Mouse (Mus musculus): ENCODE measurements around the gene Iqgap2. TPM values are rescaled to one million over a fixed set of nuclear protein-coding genes. Genes with fewer than 3 reads are reported as not detected.

The Iqgap2 gene
- polyA plus RNA-seq, 1 experiment from 2014 or later, result 25.3 TPM

- ATAC-seq (ENCODE audit: insufficient number of reproducible peaks, insufficient read depth, low FRiP score, low read depth), result no peak
- no peaks in the 10 kb centered on the region for H3K9me3 ChIP-seq (ENCODE audit: control insufficient read depth, low read depth, low read length)
- no peaks in the 10 kb centered on the region for H3K27me3 ChIP-seq (ENCODE audit: control insufficient read depth, insufficient read depth, low read length)
- peaks cover 16% of the 10 kb centered on the region; the same call in 1 of the 2 replicates for H3K4me1 ChIP-seq (ENCODE audit: control insufficient read depth, insufficient read depth, low read length)
- WGBS, result 79% methylated on average over 1 of the region's 1 CpGs
- no peak overlapping the region for H3K4me3 ChIP-seq (ENCODE audit: low read depth, low read length)
- H3K27ac ChIP-seq (ENCODE audit: low read length), result no peak overlapping the region
- H3K36me3 ChIP-seq (ENCODE audit: control insufficient read depth, insufficient read depth, low read length), result no peaks in the 10 kb centered on the region; the same call in 1 of the 2 replicates
- H3K4me2 ChIP-seq (replicated peaks; ENCODE audit: low read depth, low read length), result no peak overlapping the region
- no peak overlapping the region for H3K9ac ChIP-seq (replicated peaks; ENCODE audit: low read depth, low read length)
Observed at GRCm38 (mm10) chr13:95640408-95640807, 251.3 kb downstream of the Iqgap2 start.

GRCm38 (mm10) chr13:95639336-95640116, 252.2 kb downstream of the Iqgap2 start:
- WGBS, result 50% methylated on average over 15 of the region's 15 CpGs
- no peak for ATAC-seq (ENCODE audit: insufficient number of reproducible peaks, insufficient read depth, low FRiP score, low read depth)

GRCm38 (mm10) chr13:95638894-95639293, 252.8 kb downstream of the Iqgap2 start:
- Histone ChIP-seq H3K4me1 (ENCODE audit: control insufficient read depth, insufficient read depth, low read length) (peaks cover 16% of the 10 kb centered on the region; the same call in 1 of the 2 replicates), H3K36me3 (ENCODE audit: control insufficient read depth, insufficient read depth, low read length) (peaks cover 5% of the 10 kb centered on the region), H3K4me2 (replicated peaks; ENCODE audit: low read depth, low read length) (no peak overlapping the region), H3K27ac (ENCODE audit: low read length) (peak overlapping the region; percentile 61), H3K9me3 (ENCODE audit: control insufficient read depth, low read depth, low read length) (no peaks in the 10 kb centered on the region), H3K9ac (replicated peaks; ENCODE audit: low read depth, low read length) (no peak overlapping the region), H3K27me3 (ENCODE audit: control insufficient read depth, insufficient read depth, low read length) (no peaks in the 10 kb centered on the region), H3K4me3 (ENCODE audit: low read depth, low read length) (no peak overlapping the region)
- no peak for ATAC-seq (ENCODE audit: insufficient number of reproducible peaks, insufficient read depth, low FRiP score, low read depth)
- 28% methylated on average over 5 of the region's 5 CpGs for WGBS

More at GRCm38 (mm10) chr13:95639336-95640116, 252.2 kb downstream of the Iqgap2 start:
- Histone ChIP-seq H3K36me3 (ENCODE audit: control insufficient read depth, insufficient read depth, low read length) (peaks cover 5% of the 10 kb centered on the region), H3K27ac (ENCODE audit: low read length) (peak overlapping the region; percentile 61), H3K4me2 (replicated peaks; ENCODE audit: low read depth, low read length) (no peak overlapping the region), H3K9me3 (ENCODE audit: control insufficient read depth, low read depth, low read length) (no peaks in the 10 kb centered on the region), H3K9ac (replicated peaks; ENCODE audit: low read depth, low read length) (no peak overlapping the region), H3K27me3 (ENCODE audit: control insufficient read depth, insufficient read depth, low read length) (no peaks in the 10 kb centered on the region), H3K4me1 (ENCODE audit: control insufficient read depth, insufficient read depth, low read length) (peaks cover 16% of the 10 kb centered on the region; the same call in 1 of the 2 replicates), H3K4me3 (ENCODE audit: low read depth, low read length) (no peak overlapping the region)

- no peak overlapping the region for H3K9ac ChIP-seq (replicated peaks; ENCODE audit: low read depth, low read length)
- WGBS, result 74% methylated on average over 10 of the region's 10 CpGs
- H3K4me2 ChIP-seq (replicated peaks; ENCODE audit: low read depth, low read length), result no peak overlapping the region
- no peak overlapping the region for H3K27ac ChIP-seq (ENCODE audit: low read length)
- no peak overlapping the region for H3K4me3 ChIP-seq (ENCODE audit: low read depth, low read length)
- H3K27me3 ChIP-seq (ENCODE audit: control insufficient read depth, insufficient read depth, low read length), result no peaks in the 10 kb centered on the region
- no peak for ATAC-seq (ENCODE audit: insufficient number of reproducible peaks, insufficient read depth, low FRiP score, low read depth)
- H3K4me1 ChIP-seq (ENCODE audit: control insufficient read depth, insufficient read depth, low read length), result peaks cover 16% of the 10 kb centered on the region; the same call in 1 of the 2 replicates
- H3K36me3 ChIP-seq (ENCODE audit: control insufficient read depth, insufficient read depth, low read length), result peaks cover 5% of the 10 kb centered on the region
- no peaks in the 10 kb centered on the region for H3K9me3 ChIP-seq (ENCODE audit: control insufficient read depth, low read depth, low read length)
Observed at GRCm38 (mm10) chr13:95637737-95638136, 254.0 kb downstream of the Iqgap2 start.

- peaks cover 10% of the 10 kb centered on the region; the same call in 1 of the 2 replicates for H3K4me1 ChIP-seq (ENCODE audit: control insufficient read depth, insufficient read depth, low read length)
Observed at GRCm38 (mm10) chr13:95635301-95635700, 256.4 kb downstream of the Iqgap2 start.

GRCm38 (mm10) chr13:95634451-95634850, 257.3 kb downstream of the Iqgap2 start:
- no peak overlapping the region for H3K4me2 ChIP-seq (replicated peaks; ENCODE audit: low read depth, low read length)
- ATAC-seq (ENCODE audit: insufficient number of reproducible peaks, insufficient read depth, low FRiP score, low read depth), result no peak
- H3K9me3 ChIP-seq (ENCODE audit: control insufficient read depth, low read depth, low read length), result no peaks in the 10 kb centered on the region
- no peaks in the 10 kb centered on the region for H3K27me3 ChIP-seq (ENCODE audit: control insufficient read depth, insufficient read depth, low read length)
- H3K27ac ChIP-seq (ENCODE audit: low read length), result no peak overlapping the region; the same call in 1 of the 2 replicates
- H3K4me1 ChIP-seq (ENCODE audit: control insufficient read depth, insufficient read depth, low read length), result peaks cover 5% of the 10 kb centered on the region; the same call in 1 of the 2 replicates
- WGBS, result 9% methylated on average over 2 of the region's 2 CpGs
- no peak overlapping the region for H3K9ac ChIP-seq (replicated peaks; ENCODE audit: low read depth, low read length)
- H3K4me3 ChIP-seq (ENCODE audit: low read depth, low read length), result no peak overlapping the region
- peaks cover 8% of the 10 kb centered on the region for H3K36me3 ChIP-seq (ENCODE audit: control insufficient read depth, insufficient read depth, low read length)

More at GRCm38 (mm10) chr13:95635301-95635700, 256.4 kb downstream of the Iqgap2 start:
- H3K27ac ChIP-seq (ENCODE audit: low read length), result no peak overlapping the region
- H3K9ac ChIP-seq (replicated peaks; ENCODE audit: low read depth, low read length), result no peak overlapping the region
- H3K9me3 ChIP-seq (ENCODE audit: control insufficient read depth, low read depth, low read length), result no peaks in the 10 kb centered on the region
- ATAC-seq (ENCODE audit: insufficient number of reproducible peaks, insufficient read depth, low FRiP score, low read depth), result no peak
- 93% methylated on average over 12 of the region's 12 CpGs for WGBS
- no peak overlapping the region for H3K4me3 ChIP-seq (ENCODE audit: low read depth, low read length)
- no peaks in the 10 kb centered on the region for H3K27me3 ChIP-seq (ENCODE audit: control insufficient read depth, insufficient read depth, low read length)
- no peak overlapping the region for H3K4me2 ChIP-seq (replicated peaks; ENCODE audit: low read depth, low read length)
- peaks cover 5% of the 10 kb centered on the region for H3K36me3 ChIP-seq (ENCODE audit: control insufficient read depth, insufficient read depth, low read length)

- no peak overlapping the region for H3K4me2 ChIP-seq (replicated peaks; ENCODE audit: low read depth, low read length)
- ATAC-seq (ENCODE audit: insufficient number of reproducible peaks, insufficient read depth, low FRiP score, low read depth), result no peak
- no peak overlapping the region; the same call in 1 of the 2 replicates for H3K27ac ChIP-seq (ENCODE audit: low read length)
- peaks cover 8% of the 10 kb centered on the region for H3K36me3 ChIP-seq (ENCODE audit: control insufficient read depth, insufficient read depth, low read length)
- H3K27me3 ChIP-seq (ENCODE audit: control insufficient read depth, insufficient read depth, low read length), result no peaks in the 10 kb centered on the region
- no peak overlapping the region for H3K4me3 ChIP-seq (ENCODE audit: low read depth, low read length)
- H3K4me1 ChIP-seq (ENCODE audit: control insufficient read depth, insufficient read depth, low read length), result no peaks in the 10 kb centered on the region
- H3K9me3 ChIP-seq (ENCODE audit: control insufficient read depth, low read depth, low read length), result no peaks in the 10 kb centered on the region
- no peak overlapping the region for H3K9ac ChIP-seq (replicated peaks; ENCODE audit: low read depth, low read length)
- 64% methylated on average over 2 of the region's 2 CpGs for WGBS
Observed at GRCm38 (mm10) chr13:95633384-95633783, 258.3 kb downstream of the Iqgap2 start.

GRCm38 (mm10) chr13:95632144-95632543, 259.6 kb downstream of the Iqgap2 start:
- no peak overlapping the region for H3K27ac ChIP-seq (ENCODE audit: low read length)
- H3K9ac ChIP-seq (replicated peaks; ENCODE audit: low read depth, low read length), result no peak overlapping the region
- no peak for ATAC-seq (ENCODE audit: insufficient number of reproducible peaks, insufficient read depth, low FRiP score, low read depth)
- no peak overlapping the region for H3K4me2 ChIP-seq (replicated peaks; ENCODE audit: low read depth, low read length)
- H3K27me3 ChIP-seq (ENCODE audit: control insufficient read depth, insufficient read depth, low read length), result no peaks in the 10 kb centered on the region
- WGBS, result 83% methylated on average over 6 of the region's 6 CpGs
- H3K4me3 ChIP-seq (ENCODE audit: low read depth, low read length), result no peak overlapping the region
- H3K9me3 ChIP-seq (ENCODE audit: control insufficient read depth, low read depth, low read length), result no peaks in the 10 kb centered on the region
- H3K36me3 ChIP-seq (ENCODE audit: control insufficient read depth, insufficient read depth, low read length), result peaks cover 12% of the 10 kb centered on the region
- no peaks in the 10 kb centered on the region for H3K4me1 ChIP-seq (ENCODE audit: control insufficient read depth, insufficient read depth, low read length)

All from stomach, embryonic 14.5 days (tissue).